Mouse (Mus musculus): Measurements from ENCODE around the gene Ap1ar.

Gene Ap1ar

DNA sequence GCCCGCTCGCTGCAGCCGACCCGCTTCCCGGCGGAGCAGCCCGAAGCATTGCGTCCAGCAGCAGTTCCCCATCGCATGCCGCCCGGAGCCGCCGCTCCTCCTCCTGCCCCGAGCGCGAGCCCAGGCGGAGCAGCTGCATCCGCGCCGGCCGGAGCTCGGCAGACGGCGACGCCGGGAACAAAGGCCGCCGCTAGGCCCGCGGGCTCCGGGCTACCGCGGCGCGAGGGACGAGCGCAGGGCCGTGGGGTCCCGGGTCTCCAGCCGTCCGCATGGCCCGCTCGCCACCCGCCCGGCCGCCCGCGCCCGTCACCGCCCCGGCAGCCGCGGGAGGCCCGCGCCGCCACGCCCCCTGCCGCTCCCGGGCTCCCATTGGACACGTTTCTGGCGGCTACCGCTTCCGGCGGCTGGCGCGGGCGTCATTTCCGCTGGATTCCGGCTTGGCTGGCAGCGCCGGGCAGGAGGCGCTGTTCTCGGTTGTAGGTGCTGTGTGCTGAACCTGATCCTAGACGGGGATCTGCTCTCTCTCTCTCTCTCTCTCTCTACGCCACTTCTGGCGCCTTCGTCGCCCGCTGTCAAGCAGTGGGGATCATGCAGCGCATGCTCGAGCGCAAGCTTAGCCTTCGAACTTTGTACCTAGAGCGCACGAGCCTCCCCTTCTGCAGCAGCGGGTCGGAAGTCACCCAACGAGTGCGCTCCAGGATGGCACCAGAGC, at the start of gene Ap1ar:
Ap1ar (minus strand) TSS at position 370 of the 712 bp plus-strand sequence.
- in situ Hi-C loops (cut with MboI, MseI), result no loop called here

DNA sequence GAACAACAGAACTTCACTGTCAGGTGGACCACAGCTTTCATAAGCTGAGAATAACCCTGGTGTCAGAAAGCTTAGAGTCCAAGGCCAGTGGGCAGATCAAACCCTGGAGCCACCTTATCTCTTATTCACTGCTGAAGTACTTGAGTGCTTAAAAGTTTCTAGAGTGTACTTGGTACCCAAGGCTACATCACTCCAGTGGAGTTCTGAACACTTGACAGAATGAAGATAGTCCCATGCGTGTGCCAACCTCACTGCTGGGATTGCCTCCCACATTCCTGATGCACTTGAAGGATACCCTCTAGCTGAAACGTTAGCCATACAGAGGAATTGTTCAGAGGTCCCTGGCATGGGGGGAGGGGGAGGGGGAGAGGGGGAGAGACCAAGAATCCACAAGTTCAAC, 44.4 kb upstream of the Ap1ar start:
- in situ Hi-C loops (cut with MboI, MseI), result no loop called here

DNA sequence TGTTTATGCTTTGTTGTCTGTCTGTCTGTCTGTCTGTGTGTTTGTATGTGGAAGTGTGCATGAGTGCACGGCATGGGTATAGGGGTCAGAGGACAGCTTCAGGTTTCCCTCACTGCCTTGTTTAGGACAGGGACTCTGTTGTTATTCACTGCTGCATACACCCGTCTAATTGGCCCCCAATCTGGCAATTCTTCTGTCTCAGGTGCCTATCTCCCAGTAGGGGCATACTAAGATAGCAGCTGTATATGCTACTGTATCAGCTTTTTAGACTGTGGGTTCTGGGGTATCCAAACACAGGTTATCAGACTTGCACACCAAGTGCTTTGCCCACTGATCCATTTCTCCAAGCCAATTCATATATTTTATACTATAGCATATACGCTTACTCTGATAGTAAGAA, 42.6 kb upstream of the Ap1ar start:
- in situ Hi-C loops (cut with MboI, MseI), result no loop called here

DNA sequence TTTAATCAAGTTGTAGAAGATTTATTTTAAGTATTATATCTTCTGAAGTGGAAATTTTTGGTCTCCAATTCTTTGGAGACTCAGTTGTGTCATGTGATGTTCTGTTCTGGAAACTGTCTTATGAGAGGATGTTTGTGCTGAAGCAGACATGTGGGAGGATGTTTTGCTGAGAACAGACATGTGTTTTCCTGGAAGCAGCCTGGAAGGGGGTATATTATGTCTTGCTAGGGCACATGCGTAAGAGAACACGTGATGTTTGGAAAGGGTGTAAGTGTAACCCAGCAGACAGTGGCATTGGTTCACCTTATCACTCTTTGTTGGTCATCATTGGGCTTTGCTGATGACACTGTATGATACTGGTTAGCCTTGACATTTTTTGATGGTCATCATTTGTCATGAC, 38.2 kb upstream of the Ap1ar start:
- in situ Hi-C loops (cut with MboI, MseI), result no loop called here

DNA sequence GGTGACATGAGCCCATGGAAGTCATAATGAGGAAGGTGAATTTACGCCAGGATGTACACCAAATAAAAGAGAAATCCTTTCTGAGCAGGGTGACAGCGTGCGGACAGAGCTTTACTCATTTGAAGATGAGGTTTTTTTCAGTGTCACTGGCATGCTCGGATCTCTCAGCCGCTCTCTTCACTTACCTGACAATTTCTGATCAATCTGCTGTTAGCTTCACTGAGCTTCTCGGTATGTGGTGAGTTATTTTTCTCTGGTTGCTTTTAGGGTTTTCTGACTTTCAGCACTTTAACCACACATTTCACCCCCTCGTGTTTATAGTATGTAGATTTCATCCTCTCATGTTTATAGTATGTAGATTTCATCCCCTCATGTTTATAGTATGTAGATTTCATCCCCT, 37.7 kb upstream of the Ap1ar start:
- in situ Hi-C loops (cut with MboI, MseI), result no loop called here

DNA sequence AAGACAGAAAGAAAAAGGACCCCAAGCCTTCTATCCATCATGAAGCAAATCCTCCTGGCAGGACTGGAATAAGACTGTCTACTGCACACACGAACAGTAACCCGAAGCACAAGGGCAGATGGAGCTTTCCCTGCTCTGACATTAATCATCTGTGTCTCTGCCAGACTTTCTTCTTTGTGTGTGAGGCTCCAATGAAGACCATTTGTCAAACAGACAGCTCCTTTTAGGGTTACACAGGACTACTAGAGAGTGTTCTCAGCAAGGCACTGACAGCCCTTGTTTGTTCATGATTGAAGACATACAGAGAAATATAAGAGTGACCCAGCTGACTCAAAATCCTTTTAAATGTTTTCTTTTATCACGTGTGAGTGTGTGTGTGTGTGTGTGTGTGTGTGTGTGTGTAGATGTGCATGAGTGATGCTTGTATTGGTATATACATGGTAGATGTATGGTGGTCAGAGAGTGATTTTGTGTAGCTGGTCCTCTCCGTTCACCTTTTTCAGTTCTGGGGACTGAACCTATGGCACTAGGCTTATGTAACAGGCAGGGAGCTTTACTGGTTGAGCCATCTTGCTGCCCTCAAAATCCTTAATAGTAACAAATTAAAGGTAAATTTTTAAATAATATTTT, 37.0 kb upstream of the Ap1ar start:
- in situ Hi-C loops (cut with MboI, MseI), result no loop called here

DNA sequence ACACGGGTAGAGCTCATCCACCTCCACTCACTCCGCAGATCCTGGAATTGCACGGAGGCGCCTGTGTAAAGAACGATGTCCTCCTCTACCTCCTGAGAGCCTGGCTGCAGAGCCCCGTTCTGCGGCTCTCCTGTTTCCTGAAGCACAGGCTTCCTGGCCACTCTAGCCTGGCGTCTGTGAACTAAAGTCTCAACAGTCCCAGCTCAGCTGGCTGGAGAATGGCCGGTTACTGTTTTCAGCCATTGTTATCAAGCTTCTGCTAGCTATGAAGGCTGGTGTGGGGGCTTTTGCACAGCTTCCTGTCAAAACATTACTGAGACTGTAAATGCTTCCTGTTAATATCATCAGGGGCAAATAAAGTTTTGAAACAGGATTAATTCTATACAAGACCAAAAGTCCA, 34.3 kb upstream of the Ap1ar start:
- in situ Hi-C loops (cut with MboI, MseI), result no loop called here

DNA sequence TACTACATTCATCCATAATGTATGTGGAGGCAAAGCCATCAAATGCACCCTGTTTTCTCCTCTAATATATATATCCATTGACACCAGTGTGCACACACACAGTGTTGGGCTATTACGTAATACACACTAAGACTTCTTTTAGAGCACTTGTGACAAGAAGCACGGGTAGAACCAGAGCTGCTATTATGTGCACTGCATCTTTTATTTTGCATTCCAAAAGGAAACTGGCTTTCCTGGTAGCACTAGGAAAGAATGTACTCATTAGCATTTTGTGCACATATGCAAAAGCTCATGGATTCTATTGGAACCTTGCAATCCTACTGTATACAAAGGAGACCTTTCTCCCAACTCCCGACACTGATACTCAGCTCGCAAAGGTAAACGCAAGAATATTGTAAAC, 31.6 kb upstream of the Ap1ar start:
- in situ Hi-C loops (cut with MboI, MseI), result no loop called here

DNA sequence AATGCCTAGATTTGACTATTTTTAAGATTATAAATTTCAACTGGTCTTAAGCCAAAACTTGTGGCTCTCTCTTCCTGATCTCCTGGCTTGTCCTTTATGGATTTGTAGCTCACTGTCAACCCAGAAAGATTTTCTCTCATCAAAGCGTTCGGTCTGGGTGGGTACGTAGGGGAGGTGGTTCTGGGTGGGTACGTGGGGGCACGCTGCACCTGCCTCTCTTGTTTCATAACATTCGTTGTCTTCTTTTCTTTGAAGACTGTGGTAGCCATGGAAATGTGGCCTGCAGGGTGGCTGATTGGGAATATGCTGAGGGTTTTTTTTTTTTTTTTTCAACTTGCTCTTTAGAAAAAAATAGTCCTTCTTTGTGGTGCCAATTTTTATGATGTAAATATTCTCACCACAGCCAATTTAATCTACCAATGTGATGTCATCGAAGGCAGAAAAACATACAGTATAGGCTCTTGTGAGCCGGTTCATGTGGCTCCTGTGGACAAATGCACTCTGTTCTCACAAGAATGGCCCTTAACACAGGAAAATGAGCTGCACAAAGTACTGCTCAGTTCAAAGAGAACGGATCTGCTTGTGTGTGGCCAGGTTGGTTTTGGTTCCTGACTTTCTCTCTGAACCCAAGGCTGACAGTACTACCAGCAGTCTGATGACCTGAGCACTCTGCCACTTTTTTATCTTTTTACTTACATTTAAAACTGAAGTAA, 30.9 kb upstream of the Ap1ar start:
- in situ Hi-C loops (cut with MboI, MseI), result no loop called here

DNA sequence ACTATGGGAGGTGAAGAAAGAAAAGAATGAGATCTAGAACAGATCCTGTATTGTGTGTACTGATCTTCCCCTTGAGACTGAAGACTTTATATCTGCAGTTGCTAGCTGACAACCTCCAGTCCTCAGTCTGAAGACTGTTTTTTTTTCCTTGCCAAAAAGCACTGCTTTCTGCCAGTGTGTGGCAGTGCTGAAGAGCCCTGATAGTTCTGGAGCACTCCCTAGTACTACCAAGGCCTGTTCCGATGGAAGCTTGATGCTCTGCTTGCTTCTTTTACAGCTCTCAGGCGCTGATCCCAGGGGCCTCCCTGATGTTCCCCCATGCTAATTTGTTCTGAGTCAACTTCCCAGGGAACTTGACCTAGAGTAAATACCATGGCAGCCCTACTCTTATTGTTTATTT, 26.9 kb upstream of the Ap1ar start:
- in situ Hi-C loops (cut with MboI, MseI), result no loop called here

DNA sequence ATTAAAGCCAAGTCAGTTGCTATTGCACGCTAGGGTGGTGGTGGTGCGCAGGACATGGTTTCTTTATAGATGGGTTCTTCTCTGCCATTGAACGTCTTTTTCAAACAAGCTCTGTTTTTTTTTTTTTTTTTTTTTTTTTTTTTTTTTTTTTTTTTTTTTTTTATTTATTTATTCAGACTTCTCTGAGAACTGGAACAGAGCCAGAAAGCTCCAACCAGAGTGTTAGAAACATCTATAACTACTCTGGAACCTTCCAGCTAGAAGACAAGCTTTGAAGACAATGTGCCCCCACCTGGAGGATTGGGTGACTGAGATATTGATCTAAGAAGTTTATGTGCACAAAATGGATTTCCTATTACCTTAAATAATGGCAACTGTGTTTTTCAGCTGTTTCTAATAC, 26.2 kb upstream of the Ap1ar start:
- in situ Hi-C loops (cut with MboI, MseI), result no loop called here

DNA sequence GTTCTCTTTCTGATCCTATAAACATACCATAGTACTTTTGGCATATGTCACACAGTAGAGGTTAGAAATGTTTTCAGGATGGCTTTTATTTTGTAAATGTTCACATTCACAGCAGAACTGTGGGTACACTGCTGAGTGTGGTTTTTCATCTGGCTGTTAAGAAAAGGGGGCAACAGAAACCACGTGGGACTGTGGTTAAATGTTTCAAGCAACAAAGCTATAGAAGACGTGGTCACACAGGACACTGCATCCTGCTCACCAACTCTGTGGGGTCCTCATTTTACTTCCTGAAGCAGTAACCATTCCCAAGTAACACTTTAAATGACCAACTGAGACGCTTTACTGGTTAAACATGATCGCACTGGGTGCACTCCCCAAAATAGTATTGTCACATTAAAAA, 25.2 kb upstream of the Ap1ar start:
- in situ Hi-C loops (cut with MboI, MseI), result no loop called here

DNA sequence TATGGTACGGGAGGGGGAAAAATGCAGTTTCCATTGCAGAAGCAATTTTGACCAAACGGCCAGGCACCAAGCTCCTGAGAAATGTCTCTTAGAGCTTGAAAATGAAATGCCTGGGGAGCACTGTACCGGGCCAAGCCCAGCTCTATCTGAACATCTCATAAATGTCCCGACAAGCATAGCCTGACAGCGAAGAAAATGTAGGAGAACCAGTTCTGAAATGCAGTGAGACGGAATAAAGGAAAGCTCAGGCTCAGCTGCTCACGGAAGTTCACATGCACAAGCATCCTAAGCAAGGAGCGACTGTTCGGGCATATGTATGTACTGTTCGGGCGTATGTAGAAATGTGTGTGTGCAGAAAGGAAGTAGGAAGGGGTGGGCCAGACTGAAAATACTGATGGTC, 24.0 kb upstream of the Ap1ar start:
- in situ Hi-C loops (cut with MboI, MseI), result no loop called here

DNA sequence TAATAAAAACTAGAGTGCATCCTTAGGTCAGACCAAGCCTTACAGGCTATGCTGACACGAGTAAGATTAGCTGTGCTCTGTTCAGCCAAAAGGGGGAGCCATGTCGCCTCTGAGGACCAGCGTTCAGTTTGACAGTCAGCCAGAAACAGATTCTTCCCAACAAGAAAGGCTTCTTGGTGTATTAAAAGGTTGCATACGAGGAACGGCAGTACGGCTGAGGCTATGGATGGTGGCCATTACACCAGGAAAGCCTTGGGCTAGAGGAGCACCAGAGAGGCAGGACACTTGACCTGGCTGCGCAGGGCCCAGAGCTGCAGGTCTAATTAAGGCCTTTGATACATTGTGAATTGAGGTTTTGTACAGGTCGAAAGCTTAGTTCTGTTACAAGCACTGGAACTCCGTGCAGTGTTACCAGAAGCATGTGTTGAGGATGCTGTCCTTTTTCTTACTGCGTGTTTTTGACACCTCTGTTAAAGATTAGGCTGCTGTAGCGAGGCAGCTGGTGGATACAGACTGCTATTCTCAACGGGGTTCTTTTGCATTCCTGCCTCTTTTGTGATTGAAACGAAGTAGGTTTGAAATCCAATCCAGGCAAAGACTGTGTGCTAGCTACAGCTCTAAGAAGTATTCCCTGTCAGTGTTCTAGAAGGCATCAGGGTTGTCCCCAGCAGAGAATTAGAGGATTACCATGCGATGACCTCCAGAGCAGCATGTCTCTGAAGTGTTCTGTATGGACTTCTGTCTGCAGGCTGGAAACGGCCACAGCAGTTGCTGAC, 16.3 kb upstream of the Ap1ar start:
- in situ Hi-C loops (cut with MboI, MseI), result loop anchor here (5.0 to 10.0 kb wide), 2 partner anchors 94 to 231 kb away; no protein-coding TSS in a partner anchor

DNA sequence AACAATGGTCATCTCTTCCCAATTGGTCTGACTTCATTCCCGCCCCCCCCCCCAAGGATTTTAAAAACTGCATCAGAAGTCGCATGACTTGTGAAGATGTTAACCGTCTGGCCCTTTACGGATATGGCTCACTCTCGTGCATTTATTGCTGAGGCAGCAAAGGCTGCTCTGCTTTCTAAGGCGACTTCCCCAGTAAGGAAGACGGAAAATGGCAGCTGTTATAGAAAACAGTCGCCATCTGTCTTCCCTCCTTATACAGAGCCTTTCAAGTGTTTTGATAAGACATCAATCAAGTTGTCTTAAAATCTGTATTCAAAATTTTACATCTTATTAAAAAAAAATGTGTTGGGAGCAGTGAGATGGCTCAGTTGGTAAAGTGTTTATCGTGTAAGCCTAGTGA, 15.4 kb upstream of the Ap1ar start:
- in situ Hi-C loops (cut with MboI, MseI), result loop anchor here (5.0 to 10.0 kb wide), 2 partner anchors 95 to 232 kb away; no protein-coding TSS in a partner anchor

DNA sequence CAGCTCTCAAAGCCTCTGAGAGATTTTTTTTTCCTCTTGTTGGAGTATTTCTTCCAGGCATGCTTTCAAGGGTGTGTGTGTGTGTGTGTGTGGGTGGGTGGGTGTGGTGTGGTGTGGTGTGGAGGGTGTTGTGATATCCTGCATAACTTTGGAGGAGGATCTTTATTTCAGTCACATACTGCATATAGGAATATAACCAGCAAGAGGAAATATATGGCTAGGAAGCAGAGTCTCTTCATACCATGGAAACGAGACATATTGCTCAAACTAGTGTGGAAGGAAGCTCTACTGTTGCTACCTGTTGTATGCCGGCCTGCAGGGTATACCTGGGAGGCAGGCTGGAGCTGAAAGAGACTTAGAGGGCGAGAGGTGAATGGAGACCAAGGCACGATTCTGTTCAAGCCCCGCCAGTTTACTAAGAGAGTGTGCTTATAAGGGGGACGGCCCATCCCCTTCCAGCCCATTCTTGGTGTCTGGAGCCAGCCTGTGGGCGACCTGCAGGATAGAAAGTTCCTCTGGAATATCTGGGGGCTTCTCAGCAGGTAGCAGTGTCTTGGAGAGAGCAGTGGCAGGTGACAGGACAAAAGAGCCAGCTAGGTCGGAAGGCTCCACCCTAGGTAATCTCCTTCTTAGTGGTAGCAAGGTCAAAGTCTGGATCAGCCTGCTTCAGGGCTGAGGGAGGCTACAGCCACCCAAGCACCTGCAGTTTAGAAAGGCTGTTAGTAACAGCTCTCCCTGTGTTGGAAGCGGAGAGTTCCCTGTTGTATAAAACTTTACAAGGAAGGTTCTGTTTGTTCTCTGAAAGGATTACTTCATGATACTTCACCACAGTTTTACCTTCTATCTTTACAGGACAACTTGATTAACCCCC, 13.7 kb upstream of the Ap1ar start:
- in situ Hi-C loops (cut with MboI, MseI), result loop anchor here (5.0 to 10.0 kb wide), 2 partner anchors 96 to 234 kb away; no protein-coding TSS in a partner anchor

DNA sequence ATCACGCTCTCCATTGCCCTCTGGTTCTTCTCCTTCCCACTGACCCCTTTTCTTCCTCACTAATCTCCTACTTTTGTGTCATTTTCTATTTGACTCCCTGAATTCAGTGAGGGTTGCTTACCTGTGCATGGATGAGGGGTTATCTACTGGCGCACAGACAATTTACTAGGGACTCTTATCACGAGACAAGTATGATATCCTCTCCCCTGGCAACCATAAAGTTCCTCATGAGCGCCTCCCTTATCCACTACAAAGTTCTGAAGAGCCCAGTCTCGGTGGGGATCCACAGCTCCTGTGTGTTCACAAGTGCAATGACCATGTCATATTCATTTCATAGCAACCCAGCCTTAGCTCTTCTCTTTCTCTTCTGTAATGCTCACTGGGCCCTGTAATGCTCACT, 12.6 kb upstream of the Ap1ar start:
- in situ Hi-C loops (cut with MboI, MseI), result loop anchor here (5.0 to 10.0 kb wide), 3 partner anchors 97 to 1347 kb away; partner anchors contain the start of gene Pitx2

DNA sequence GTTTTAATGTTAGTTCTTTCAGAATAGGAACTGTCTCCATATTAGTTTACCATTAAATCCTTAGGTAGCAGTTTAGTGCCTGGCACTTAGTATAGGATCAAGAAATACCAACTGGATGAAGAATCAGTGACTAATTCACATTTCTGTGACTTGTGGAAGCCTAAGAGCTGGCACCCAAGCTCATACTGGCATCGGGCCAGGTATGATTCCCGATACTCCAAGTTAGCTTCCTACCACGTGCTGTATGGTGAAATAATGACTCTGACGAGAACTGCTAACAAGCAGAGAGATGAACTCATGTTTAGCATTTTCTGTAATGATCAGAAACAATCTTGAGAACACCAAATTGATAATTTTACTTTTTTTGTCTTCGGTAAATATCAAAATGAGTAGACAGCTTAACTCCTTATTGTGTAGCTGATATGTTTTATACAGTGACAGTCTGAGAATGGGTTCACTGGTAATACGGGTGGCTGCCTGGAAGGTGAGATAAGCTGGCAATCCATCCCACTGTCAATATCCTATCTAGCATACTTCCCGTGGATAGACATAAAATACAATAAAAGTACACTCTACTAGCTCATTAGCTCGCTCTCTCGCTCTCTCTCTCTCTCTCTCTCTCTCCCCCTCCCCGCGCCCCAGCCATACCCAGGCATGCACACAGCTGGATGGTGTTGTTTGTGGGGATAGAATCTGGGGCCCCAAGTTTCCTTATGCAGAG, 10.9 kb upstream of the Ap1ar start:
- in situ Hi-C loops (cut with MboI, MseI), result loop anchor here (5.0 kb wide), 1 partner anchor 1349 kb away; the partner anchor contains the start of gene Pitx2

DNA sequence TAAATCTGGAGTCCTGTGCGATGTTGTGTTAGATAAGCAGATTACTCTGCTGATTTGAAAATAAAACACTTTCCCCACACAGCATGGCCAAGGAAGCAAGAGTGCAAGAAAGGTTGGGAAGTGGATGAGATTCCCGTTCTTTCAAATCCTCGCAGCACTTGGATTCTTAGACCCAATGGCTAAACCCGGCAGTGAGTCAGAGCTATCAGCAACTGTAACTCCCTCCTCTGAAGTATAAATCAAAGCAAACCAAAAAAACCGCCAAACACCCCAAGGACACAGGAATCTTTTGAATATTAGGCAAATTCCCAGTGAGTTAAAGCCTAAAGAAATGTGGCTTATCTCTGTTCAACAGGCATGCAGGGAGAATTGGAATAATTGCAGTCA, 6.6 kb upstream of the Ap1ar start:
- in situ Hi-C loops (cut with MboI, MseI), result loop anchor here (5.0 kb wide), 1 partner anchor 43 kb away; no protein-coding TSS in a partner anchor

DNA sequence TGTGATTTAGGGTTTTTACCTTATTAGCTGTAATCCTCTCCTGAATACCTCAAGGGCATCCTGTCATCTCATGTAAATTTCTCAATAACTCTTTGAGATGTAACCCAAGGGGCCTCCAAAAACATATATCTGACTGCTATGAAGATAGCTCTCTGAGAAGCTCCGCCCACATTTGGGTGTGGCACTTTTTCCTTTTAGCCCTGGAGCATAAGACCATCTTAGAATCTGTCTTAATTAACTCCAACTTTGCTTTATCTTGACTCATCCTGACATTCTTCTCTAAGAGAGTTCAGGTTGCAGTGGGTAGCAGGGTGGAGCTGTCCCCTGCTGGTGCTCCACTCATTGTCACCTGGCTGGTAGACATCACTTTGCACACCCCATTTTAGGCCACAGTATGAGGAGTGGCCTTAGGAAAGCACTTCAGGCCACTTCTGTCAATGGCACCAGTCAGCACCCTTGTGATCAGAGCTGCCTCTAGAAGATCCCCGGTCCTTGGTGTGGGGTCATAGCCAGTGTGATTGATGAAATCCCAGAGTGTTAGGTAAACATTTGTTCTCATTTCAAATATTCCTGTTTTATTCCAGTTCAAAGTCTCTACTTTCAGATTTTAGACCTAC, 6.1 kb upstream of the Ap1ar start:
- in situ Hi-C loops (cut with MboI, MseI), result loop anchor here (5.0 kb wide), 1 partner anchor 44 kb away; no protein-coding TSS in a partner anchor

Measured in T-helper 2 cell (primary cell).